Mouse (Mus musculus) common myeloid progenitor, adult 5-6 weeks (primary cell): ENCODE results near the gene Fam83g. TPM values are rescaled to one million over a fixed set of nuclear protein-coding genes. Genes with fewer than 3 reads are reported as not detected.

ENCODE experiments used
- ATAC-seq: replicated peaks from 2 replicates; pipeline ENCODE4 v1.8.0; 2016; ENCODE audit warnings: low read depth, mild to moderate bottlenecking, moderate TSS enrichment, inconsistent platforms; ENCODE audit not compliant: poor library complexity, severe bottlenecking
- total RNA-seq: library from RNA; stranded (forward); fragments of 200-1000, 187-1606 nt; gene quantifications from 2 replicates; pipeline ENCODE4 v1.2.3, GENCODE M21; 2017

Gene Fam83g
- total RNA-seq, 1 experiment from 2014 or later = not detected

DNA sequence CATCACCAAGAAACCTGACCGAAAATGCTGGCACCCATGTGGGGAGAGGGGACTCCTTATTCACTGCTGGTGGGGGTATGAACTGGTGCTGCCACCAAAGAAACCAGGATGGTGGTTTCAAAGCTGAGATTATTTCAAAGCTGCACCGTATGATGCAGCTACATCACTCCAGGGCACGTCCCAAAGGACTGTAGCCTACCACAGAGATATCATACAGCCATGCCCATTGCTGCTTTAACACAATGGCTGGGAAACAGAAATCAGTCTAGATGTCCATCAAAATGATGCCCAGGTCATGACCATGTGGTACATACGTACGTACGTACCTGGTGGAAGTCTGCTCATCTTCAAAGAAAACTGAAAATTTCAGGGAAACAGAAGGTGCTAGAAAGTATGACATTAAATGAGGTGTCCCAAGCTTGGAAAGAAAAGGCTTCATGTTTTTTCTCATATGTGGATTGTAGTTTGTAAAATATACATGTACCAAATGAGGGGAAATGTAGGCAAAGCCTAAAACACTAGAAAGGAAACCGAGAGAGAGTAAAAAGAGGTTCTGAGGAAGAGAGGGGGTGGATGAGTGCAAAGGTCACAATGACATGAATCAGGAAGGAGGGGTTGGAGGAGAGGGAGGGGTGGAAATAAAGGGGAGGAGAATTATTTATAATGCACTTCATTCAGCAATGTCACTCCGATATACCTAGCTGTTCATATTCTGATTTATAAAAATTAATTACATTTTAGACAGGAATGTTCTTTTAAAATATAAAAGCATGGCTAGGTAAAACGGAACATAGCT, 33.2 kb upstream of the Fam83g start:
- ATAC-seq = no peak

DNA sequence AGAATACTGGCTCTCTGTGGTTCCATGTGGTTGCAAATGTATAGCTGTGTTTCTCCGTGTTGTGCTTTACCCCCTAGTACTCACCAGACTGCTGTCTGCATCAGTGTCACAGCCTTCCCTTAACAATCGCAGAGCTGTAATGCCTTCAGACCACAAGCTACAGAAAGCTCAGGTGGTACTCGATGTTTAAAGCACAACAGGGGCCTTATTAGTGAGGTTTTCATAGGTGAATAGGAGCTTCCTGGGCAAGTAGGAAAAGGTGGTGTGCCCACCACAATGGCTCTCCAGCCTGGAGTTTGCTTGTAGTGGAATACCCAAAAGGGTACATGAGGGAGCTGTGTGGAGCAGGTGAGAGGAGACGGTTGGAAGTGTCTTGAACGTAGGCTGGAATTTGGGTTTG, 31.7 kb upstream of the Fam83g start:
- ATAC-seq = no peak

DNA sequence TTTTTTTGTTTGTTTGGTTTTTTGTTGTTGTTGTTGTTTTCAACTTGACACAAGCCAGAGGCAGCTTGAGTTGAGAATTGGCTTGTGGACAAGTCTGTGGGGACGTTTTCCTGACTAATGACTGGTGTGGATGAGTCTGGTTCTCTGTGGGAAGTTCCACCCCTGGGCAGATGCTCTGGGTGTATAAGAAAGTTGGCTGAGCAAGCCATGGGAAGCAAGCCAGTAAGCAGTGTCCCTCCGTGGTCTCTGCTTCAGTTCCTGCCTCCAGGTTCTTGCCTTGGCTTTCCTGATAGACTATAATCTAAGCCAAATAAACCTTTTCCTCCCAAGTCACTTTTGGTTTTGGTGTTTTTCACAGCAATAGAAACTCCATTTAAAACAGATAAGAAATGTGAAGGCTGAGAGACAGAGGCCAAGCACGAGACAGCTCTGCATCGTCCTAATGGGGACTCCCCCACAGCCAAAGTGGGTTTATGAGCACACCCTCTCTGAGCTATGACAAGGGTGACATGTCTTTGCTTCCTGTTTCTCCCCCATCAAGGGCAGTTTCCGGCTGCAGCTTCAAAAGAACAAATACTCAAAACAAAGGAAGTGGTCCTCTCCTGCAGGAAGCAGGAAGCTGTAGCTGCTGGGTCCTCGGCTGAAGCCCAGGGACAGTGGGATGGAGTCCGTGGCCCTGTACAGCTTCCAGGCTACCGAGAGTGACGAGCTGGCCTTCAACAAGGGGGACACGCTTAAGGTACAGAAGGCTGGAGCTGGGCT, 31.0 kb upstream of the Fam83g start, which contains the start of gene Grap:
Gene Grap (plus strand): TSS at position 580 of the 762 bp plus-strand sequence.
- peak; percentile 76 for ATAC-seq

DNA sequence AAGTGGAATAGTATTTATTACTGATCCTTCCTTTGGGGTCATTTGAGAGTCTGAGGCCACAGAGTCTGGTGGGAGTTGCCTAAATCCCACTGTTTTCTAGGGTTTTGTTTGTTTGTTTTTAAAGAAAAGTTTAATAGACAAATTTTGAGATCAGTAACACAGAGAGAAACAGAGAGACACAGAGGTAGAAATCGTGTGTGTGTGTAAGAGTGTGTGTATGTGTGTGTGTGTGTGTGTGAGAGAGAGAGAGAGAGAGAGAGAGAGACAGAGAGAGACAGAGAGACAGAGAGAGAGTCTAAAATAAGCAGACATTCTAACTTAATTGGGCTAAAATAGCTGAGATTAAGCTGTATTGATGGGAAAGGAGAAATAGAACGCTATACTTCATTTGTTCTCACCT, 30.3 kb upstream of the Fam83g start:
- no peak for ATAC-seq

DNA sequence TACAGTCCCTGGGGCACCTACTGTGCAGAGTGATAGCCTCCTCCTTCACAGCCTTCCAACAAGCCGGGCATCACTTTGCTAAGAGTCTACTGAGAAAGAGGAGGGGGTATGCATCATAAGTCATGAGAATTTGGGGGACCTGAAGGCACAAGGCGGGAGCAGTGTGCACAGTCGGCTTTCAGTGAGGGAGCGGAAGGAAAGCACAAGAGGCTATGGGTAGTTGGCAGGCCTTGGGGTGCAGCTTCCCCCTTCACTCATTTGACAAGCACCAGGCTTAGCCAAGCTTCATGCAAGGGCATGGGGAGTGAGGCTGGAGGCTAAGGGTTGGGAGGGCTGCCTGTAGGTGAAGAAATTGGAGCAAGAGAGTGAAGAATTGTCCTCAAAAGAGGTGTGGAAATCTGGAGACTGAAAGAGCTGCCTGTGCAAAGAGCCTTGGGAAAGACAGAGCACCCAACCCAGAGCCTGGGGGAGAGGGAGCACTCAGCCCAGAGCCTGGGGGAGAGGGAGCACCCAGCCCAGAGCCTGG, 29.0 kb upstream of the Fam83g start:
- no peak for ATAC-seq

DNA sequence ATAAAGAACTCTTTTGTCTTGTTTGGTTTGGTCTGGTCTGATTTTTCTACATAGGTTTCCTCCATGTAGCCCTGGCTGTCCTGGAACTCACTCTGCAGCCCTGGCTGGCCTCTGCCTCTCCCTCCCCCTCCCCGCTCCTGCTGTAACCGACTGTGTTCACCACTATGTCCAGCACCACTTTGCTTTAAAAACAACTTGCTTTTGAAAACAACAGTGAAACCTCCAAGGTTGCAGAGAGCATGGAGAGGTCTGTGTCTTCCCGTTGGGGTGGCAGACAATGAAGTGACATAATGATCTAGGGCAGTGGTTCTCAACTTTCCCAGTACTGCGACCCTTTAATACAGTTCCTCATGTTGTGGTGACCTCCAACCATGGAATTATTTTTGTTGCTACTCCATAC, 28.2 kb upstream of the Fam83g start:
- no peak for ATAC-seq

DNA sequence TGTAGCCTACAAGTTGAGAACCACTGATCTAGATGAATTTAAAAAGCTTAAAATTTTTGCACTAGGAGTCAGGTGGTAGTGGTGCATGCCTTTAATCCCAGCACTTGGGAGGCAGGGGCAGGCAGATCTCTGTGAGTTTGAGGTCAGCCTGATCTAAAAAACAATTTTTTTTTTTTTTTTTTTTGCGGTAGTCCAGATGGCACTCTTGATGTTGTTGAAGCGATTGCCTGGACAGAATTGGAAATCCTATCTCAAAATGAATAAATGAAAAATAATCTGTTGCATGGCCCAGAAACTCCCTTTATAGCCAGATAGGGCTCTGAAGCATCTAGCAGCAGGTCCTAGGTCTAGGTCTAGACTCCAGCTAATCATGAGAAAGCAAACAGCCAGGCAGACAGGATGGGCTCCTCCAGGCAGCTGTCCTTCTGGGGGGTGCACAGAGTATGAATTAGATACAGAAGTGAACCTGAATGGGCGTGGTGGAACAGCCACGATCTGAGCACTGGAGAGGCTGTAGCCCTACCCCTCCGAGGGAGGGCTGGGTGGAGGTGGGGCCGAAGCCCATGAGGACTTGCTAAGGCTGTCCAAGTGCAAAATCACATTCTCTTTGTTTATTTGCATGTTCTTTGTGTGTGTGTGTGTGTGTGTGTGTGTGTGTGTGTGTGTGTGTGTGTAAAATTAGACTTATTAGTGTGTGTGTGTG, 27.6 kb upstream of the Fam83g start:
- ATAC-seq = no peak

DNA sequence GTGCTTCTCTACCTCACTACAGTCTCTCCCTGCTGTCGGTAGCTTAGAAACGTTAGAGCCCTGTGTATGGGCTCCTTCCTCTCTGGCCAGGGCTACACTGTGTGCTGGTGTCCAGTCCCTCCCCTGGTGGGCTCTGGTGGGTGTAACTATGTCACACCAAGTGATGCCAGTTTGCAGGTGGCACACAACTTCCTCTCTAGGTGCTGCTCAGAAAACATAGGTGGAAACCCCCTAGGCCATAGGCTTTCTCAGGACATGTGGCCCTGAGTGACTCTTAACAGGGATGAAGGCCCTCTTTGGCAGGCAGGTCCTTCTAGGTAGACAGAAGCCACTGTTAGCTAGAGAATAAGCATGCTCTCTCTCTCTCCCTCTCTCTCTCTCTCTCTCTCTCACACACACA, 26.5 kb upstream of the Fam83g start:
- no peak for ATAC-seq

DNA sequence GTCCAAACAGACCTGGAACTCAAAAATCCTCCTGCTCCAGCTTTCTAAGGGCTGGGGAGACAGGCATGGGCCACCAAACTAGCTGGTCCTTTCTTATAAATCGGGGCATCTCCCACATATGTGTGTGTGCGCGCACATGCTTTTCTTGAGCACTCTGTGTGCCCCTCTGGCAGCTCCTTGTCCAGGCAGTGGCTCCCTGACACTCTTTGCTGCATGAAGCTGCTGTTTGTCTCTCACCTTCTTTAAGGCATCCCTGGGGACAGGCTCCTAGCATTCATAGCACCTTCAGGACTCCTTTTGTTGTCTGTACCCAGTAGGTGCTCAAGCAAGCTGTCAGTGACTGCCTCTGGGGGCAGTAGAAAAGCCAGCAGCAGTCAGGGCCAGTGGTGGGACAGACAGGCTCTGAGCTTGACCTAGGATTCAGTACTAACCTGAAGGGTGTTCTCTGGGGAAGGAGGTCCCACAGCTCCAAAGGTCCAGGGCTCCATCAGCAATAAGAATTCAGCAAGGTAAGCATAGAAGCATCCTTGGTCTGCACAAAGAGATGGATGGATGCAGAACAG, 25.4 kb upstream of the Fam83g start:
- no peak for ATAC-seq

DNA sequence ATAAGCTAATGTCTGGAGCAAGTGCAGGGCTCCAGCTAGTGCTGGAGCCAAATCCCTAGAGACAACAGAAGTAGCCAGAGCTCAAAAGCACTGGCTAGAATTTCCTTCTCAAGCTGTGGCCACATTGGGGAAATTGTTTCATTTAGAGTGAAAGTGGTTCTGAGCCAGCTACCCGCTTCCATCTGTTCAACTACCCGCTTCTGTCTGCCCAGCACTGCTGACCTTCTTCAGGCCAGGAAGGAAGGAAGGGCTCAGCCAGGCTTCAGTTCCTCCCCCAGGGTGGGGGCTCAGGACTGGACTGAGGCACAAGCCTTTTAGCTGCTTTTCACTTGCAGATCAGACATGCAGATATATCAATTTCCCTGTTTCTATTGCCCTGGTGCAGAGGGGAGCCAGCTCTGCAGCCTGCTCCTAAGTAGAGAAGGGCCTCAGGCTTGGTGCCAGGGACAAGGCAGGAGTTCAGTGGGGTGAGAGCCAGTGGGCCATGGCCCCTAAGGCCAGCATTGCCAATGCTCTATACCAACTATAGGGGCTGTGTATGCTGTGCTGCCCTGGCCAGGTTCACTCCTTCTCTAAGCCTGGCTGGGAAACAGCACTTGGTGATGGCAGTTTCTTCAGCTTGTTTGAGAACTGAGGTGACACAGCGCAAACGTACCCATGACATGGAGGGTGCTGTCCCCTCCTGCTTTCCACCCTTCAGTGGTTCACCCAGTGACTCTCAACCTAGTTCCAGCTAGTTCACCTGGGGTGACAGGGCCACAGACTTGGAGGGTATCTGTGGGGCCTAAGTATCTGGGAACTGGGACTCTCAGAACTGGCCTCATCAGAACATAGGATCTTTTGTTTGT, 24.7 kb upstream of the Fam83g start:
- peak; percentile 32; the same call in 1 of the 2 replicates for ATAC-seq

DNA sequence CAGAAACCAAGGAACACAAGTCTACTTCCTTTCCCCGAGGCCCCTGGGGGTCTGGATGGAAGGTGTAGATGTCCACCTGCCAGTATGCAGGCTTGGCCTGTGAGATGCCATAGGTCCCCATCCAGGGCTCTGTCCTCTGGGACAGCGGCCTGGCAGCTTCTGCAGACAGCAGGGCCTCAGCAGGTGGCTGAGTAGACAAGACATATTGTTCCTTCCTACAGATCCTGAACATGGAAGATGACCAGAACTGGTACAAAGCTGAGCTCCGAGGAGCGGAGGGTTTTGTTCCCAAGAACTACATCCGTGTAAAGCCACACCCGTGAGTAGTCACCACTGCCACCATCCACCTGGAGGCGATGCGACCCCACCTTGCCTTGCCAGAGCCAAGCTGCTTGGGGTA, 23.9 kb upstream of the Fam83g start:
- no peak for ATAC-seq

DNA sequence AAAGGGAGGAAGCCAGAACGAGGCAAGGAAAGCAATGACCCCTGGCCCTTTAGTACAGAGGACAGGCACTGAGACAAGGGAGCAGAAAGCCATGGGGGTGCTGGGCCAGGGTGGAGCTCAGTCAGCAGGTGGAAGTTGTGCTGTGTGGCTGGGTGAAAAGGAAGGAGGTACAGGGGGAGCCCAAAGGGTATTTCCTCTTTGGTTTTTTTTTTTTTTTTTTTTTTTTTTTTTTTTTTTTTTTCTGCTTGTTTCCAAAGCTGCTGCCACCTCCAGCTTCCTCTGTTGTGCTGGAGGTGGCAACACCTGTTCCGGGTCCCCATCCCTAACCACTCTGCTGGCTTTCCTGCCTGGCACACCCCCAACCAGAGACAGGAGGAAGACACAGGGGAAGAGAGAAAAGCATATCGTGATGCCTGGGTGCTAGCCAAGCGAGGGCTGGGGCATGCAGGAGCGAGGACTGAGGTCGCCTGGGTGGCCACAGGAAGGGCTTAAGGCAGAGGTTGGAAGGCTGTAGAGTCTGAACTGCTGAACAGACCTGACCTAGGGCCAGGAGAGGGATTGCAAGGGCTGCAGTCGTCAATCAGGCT, 23.0 kb upstream of the Fam83g start:
- peak; percentile 40; the same call in 1 of the 2 replicates for ATAC-seq

DNA sequence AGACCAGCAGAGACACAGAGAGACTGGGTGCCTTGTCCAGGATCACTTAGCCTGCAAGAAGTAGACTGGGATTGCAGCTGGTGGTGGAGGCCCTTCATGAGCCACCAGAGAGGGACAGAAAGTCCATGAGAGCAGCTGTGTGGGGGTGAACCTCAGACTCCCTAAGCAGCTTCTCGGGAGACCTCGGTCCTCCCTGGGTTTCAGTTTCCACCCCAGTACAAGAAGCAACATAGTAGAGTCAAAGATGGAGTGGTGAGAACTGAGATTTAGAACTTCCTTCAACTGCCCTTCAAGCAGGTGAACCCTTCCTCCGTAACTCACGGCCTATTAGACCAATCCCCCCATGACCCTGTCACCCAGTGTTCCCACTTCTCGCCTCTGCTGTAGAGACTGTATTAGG, 21.7 kb upstream of the Fam83g start:
- no peak for ATAC-seq

DNA sequence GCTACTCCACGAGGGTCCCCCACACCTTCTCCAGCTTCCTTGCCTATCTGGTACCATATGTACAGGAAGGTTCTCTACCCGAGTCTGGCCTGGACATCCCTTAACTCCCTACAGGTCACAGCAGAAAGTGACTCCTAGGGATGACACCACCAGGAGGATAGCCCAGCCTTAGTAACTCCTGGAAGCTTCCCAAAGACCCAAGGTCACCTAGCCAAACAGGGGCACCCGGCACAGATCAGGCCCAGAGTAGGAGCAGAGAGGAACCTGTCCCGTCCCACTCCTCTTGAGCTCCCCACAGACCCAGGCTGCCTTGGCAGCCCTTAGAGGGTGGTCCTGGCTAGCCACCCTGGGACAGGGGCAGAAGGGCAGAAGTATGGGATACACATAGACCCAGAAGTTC, 18.5 kb upstream of the Fam83g start:
- no peak for ATAC-seq

DNA sequence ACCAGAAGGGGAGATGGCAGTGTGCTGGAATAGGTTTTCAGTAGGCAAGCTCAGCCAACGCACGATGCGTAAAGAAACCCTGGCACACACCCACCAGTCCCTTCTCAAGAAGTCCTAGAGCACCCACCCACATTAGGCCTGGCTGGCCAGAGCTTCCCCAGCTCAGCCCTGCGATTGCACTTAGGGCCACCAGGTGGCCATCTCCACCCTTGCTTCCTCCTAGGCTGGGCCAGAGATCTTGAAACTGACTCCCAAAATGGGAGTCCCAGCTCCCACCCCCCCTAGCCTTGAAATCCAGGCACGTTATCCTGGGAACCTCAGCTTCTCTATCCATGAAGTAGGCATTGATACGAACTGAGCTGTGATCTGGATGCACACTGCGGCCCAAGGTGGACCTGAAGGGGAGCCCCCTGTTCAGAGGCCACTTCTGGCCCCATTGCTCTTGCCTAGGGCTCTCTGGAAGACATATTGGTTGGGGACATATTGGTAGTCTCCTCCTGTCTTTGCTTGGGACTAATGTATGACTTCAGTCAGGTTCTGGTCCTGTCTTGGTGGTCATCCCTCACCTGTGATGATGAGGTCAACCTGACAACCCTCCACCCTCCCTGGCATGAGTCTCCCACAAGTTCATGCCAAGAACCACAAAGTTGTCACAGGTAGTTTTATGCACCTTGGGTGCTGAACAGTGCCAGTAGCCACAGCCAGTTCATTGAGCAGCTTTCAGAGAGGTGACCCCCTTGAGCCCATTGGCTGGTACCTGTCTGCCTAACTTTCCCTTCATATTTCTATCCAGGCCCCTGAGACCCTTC, 17.7 kb upstream of the Fam83g start:
- ATAC-seq = peak; percentile 75; the same call in 1 of the 2 replicates

DNA sequence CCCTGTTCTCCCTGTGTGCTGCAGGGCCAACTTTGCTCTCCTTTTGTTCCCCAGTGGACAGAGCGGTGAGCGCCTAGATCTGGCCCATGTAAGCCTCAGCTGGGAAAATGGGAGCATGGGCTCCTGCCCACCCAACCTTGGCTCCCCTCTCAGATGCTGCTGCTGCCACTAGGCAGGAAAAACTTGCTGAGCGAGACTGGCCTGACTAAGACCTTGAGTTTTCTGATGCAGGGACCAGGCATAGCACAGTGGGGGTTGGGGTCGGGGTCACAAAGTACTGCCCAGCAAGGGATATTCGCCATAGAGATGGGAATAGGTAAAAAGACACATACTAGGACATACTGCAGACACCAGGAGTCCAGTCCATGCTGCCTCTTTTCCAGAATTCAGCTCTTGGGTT, 16.6 kb upstream of the Fam83g start:
- no peak for ATAC-seq

DNA sequence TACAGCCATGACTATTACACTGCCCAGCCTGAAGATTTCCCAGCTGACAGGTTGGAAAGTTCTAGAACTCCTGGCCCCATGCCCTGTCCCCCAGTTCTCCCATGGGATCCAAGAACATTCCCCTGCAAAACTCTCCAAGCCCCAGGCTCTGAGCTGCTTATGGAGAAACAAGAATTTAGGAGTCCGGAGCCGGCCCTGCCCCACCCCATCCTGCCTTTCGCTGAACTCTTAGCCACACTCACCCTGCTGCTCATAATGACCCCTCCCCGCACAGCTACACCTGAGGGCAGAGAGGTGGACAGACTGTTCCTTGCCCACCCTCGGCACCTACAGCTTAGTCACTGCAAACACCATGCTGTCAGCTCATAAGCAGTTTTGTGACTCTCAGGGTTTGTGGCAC, 16.1 kb upstream of the Fam83g start:
- ATAC-seq = no peak
